Mouse (Mus musculus) lung, adult 2 months (tissue): ENCODE measurements around the gene Olfr5.

Source experiments
- CTCF ChIP-seq: fragments of 200-500 bp; IDR thresholded peaks from 2 replicates; pipeline ENCODE4 v1.5.1; 2011; ENCODE audit warnings: mild to moderate bottlenecking, low read length, control low read depth; ENCODE audit not compliant: insufficient read depth
- POLR2A ChIP-seq: fragments of 200-500 bp; IDR thresholded peaks from 2 replicates; pipeline ENCODE4 v1.6.1; 2011; ENCODE audit warnings: low read depth, mild to moderate bottlenecking, control low read depth, low read length, borderline replicate concordance; ENCODE audit errors: extremely low read depth

DNA sequence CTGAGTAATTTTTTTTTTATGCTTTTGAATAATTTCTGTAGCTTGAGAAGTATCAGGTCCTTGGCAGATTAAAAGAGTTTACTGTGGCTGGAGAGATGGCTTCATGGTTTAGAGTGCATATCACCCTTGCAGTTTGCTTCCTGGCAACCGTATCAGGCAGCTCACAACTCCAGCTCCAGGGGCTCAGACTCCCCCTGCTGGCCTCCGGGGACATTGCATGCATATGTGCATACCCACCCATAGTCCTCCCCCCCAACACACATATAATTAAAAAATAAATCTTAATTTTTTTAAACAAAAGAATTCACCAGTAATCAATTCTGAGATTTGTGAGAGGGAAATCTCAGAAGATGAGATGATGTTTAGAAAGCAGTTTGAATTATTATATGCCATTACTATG, 56.4 kb downstream of the Olfr5 start:
- TF ChIP-seq CTCF (peak; percentile 75), POLR2A (no peak)
